Mouse (Mus musculus) embryonic fibroblast, embryonic 13.5 days (primary cell): ENCODE data around the gene Actr3b.

Experiments
- CTCF ChIP-seq: IDR thresholded peaks from 2 replicates; pipeline ENCODE4 v1.5.1; 2011; ENCODE audit warnings: mild to moderate bottlenecking, control low read depth, low read length, moderate library complexity, borderline replicate concordance; ENCODE audit not compliant: insufficient read depth
- POLR2A ChIP-seq: IDR thresholded peaks from 2 replicates; pipeline ENCODE4 v1.6.1; 2011; ENCODE audit warnings: low read depth, mild to moderate bottlenecking, control low read depth, low read length, moderate library complexity

GRCm38 (mm10) chr5:25891321-25891720 lies 131.5 kb downstream of the Actr3b start:
- TF ChIP-seq POLR2A: no peak
- TF ChIP-seq CTCF: no peak
